Mouse (Mus musculus): ENCODE measurements at regions not wholly inside any gene's neighbourhood (a gene's known extent, or its start where the extent isn't known, plus 50 kb on each side); places are given as distances from the start of the nearest gene placed in this dataset.

GRCm38 (mm10) chr6:99953980-99954776 is 228.0 kb upstream of the Prok2 start:
- Histone ChIP-seq H3K4me1 (ENCODE audit: control insufficient read depth, insufficient read depth, low read length) (no peaks in the 10 kb centered on the region), H3K27me3 (ENCODE audit: control insufficient read depth, insufficient read depth, low read length) (no peaks in the 10 kb centered on the region), H3K4me3 (no peak overlapping the region), H3K9ac (ENCODE audit: low read depth, low read length) (no peak overlapping the region), H3K79me2 (replicated peaks; ENCODE audit: control insufficient read depth, insufficient read depth, low read length) (no peaks in the 10 kb centered on the region), H3K27ac (no peak overlapping the region), H3K36me3 (ENCODE audit: control insufficient read depth, insufficient read depth, low read length) (no peaks in the 10 kb centered on the region)
- no peak for TF ChIP-seq CTCF (IDR thresholded peaks at IDR 0.05)
- TF ChIP-seq POLR2A (IDR thresholded peaks at IDR 0.05; ENCODE audit: insufficient read depth, low read depth, low read length): no peak
- no peak for TF ChIP-seq EP300 (IDR thresholded peaks at IDR 0.05; ENCODE audit: insufficient read depth, low read depth, low read length)
- no peak for DNase-seq
- intact Hi-C loops (cut with DNase I): no loop called here
- WGBS: 38% methylated on average over 11 of the region's 11 CpGs

DNA sequence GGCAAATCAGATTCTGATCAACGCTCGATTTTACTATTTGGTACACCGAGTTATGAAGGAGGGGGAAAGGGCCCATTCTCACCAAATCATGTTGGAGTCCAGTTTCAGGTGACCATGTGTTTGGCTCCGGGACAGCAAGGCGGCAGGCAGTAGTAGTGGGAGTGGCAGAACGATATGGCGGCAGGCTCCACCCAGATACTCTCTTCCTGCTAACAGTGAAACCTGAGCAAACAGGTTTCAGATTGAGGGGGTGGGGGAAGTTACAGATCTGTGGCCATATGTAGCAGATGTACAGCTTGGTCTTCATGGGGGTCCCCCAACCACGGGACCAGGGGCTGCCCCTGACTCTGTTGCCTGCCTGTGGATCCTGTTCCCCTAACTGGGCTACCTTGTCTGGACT is 224.6 kb upstream of the Prok2 start:
- WGBS: 88% methylated on average over 8 of the region's 8 CpGs

DNA sequence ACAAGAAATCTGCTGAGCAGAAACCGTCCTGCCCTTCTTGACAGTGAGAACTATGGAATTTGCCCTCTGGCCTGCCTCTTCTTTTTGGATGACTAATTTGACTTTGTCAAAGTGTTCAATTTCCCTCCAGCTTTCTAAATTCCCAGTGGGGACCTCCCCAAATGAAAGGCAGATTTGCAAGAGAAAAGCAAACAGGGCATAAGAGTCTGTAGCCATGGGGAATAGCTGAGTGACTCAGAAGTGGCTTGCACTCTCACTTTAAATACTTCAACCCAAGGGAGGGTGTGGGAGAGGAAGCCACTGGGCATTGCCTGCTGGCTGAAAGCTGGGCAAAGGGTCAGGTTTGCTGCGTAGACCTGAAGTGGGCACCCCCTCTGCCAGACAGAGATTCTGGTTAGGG is 220.7 kb upstream of the Prok2 start:
- H3K36me3 ChIP-seq (ENCODE audit: control insufficient read depth, insufficient read depth, low read length): no peaks in the 10 kb centered on the region
- TF ChIP-seq POLR2A (IDR thresholded peaks at IDR 0.05; ENCODE audit: insufficient read depth, low read depth, low read length): no peak
- TF ChIP-seq EP300 (IDR thresholded peaks at IDR 0.05; ENCODE audit: insufficient read depth, low read depth, low read length): no peak
- no peak for TF ChIP-seq CTCF (IDR thresholded peaks at IDR 0.05)
- no peaks in the 10 kb centered on the region for H3K4me1 ChIP-seq (ENCODE audit: control insufficient read depth, insufficient read depth, low read length)
- no peak overlapping the region for H3K4me3 ChIP-seq
- intact Hi-C loops (cut with DNase I): no loop called here
- whole genome bisulfite sequencing: 73% methylated on average over 2 of the region's 2 CpGs
- no peaks in the 10 kb centered on the region for H3K79me2 ChIP-seq (replicated peaks; ENCODE audit: control insufficient read depth, insufficient read depth, low read length)
- DNase-seq: no peak
- H3K9ac ChIP-seq (ENCODE audit: low read depth, low read length): no peak overlapping the region
- no peaks in the 10 kb centered on the region for H3K27me3 ChIP-seq (ENCODE audit: control insufficient read depth, insufficient read depth, low read length)
- no peak overlapping the region for H3K27ac ChIP-seq

More for the DNA sequence above, 224.6 kb upstream of the Prok2 start:
- Histone ChIP-seq H3K4me1 (ENCODE audit: control insufficient read depth, insufficient read depth, low read length) (no peaks in the 10 kb centered on the region), H3K27me3 (ENCODE audit: control insufficient read depth, insufficient read depth, low read length) (no peaks in the 10 kb centered on the region), H3K9ac (ENCODE audit: low read depth, low read length) (no peak overlapping the region), H3K79me2 (replicated peaks; ENCODE audit: control insufficient read depth, insufficient read depth, low read length) (no peaks in the 10 kb centered on the region), H3K27ac (no peak overlapping the region), H3K4me3 (no peak overlapping the region), H3K36me3 (ENCODE audit: control insufficient read depth, insufficient read depth, low read length) (no peaks in the 10 kb centered on the region)
- no peak for DNase-seq
- intact Hi-C loops (cut with DNase I): no loop called here
- TF ChIP-seq CTCF (IDR thresholded peaks at IDR 0.05): no peak
- no peak for TF ChIP-seq POLR2A (IDR thresholded peaks at IDR 0.05; ENCODE audit: insufficient read depth, low read depth, low read length)

- no peaks in the 10 kb centered on the region for H3K27me3 ChIP-seq (ENCODE audit: control insufficient read depth, insufficient read depth, low read length)
- WGBS: 84% methylated on average over 3 of the region's 3 CpGs
- no peak overlapping the region for H3K27ac ChIP-seq
- H3K9ac ChIP-seq (ENCODE audit: low read depth, low read length): no peak overlapping the region
- intact Hi-C loops (cut with DNase I): no loop called here
- no peak overlapping the region for H3K4me3 ChIP-seq
- H3K4me1 ChIP-seq (ENCODE audit: control insufficient read depth, insufficient read depth, low read length): no peaks in the 10 kb centered on the region
- H3K79me2 ChIP-seq (replicated peaks; ENCODE audit: control insufficient read depth, insufficient read depth, low read length): no peaks in the 10 kb centered on the region
- H3K36me3 ChIP-seq (ENCODE audit: control insufficient read depth, insufficient read depth, low read length): no peaks in the 10 kb centered on the region
- TF ChIP-seq EP300 (IDR thresholded peaks at IDR 0.05; ENCODE audit: insufficient read depth, low read depth, low read length) (no peak), POLR2A (IDR thresholded peaks at IDR 0.05; ENCODE audit: insufficient read depth, low read depth, low read length) (no peak), CTCF (IDR thresholded peaks at IDR 0.05) (no peak)
- no peak for DNase-seq
These were observed 220.3 kb upstream of the Prok2 start for GRCm38 (mm10) chr6:99946481-99946880.

GRCm38 (mm10) chr6:99945691-99946090 is 219.5 kb upstream of the Prok2 start:
- intact Hi-C loops (cut with DNase I): no loop called here
- WGBS: 91% methylated on average over 2 of the region's 2 CpGs
- Histone ChIP-seq H3K4me1 (ENCODE audit: control insufficient read depth, insufficient read depth, low read length) (no peaks in the 10 kb centered on the region), H3K36me3 (ENCODE audit: control insufficient read depth, insufficient read depth, low read length) (no peaks in the 10 kb centered on the region), H3K27ac (no peak overlapping the region), H3K4me3 (no peak overlapping the region), H3K79me2 (replicated peaks; ENCODE audit: control insufficient read depth, insufficient read depth, low read length) (no peaks in the 10 kb centered on the region), H3K9ac (ENCODE audit: low read depth, low read length) (no peak overlapping the region), H3K27me3 (ENCODE audit: control insufficient read depth, insufficient read depth, low read length) (no peaks in the 10 kb centered on the region)
- no peak for TF ChIP-seq EP300 (IDR thresholded peaks at IDR 0.05; ENCODE audit: insufficient read depth, low read depth, low read length)
- TF ChIP-seq CTCF (IDR thresholded peaks at IDR 0.05): no peak
- DNase-seq: no peak

DNA sequence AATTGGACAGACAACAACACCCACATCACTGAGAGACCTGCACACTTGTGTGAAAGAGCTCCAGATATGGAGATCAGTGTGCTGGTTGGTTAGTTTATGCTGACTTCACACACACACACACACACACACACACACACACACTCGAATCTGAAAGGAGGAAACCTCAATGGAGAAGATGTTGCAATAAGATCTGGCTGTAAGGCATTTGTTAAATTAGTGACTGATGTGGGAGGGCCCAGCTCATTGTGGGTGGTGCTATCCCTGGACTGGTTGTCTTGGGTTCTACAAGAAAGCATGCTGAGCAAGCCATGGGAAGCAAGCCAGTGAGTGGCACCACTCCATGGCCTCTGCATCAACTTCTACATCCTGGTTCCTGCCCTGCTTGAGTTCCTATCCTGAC is 216.8 kb upstream of the Prok2 start:
- Histone ChIP-seq H3K79me2 (replicated peaks; ENCODE audit: control insufficient read depth, insufficient read depth, low read length) (no peaks in the 10 kb centered on the region), H3K4me1 (ENCODE audit: control insufficient read depth, insufficient read depth, low read length) (no peaks in the 10 kb centered on the region; the same call in 1 of the 2 replicates), H3K9ac (ENCODE audit: low read depth, low read length) (no peak overlapping the region), H3K4me3 (no peak overlapping the region), H3K27ac (no peak overlapping the region), H3K27me3 (ENCODE audit: control insufficient read depth, insufficient read depth, low read length) (no peaks in the 10 kb centered on the region; the same call in 1 of the 2 replicates), H3K36me3 (ENCODE audit: control insufficient read depth, insufficient read depth, low read length) (no peaks in the 10 kb centered on the region)
- intact Hi-C loops (cut with DNase I): no loop called here
- TF ChIP-seq CTCF (IDR thresholded peaks at IDR 0.05) (no peak), EP300 (IDR thresholded peaks at IDR 0.05; ENCODE audit: insufficient read depth, low read depth, low read length) (no peak), POLR2A (IDR thresholded peaks at IDR 0.05; ENCODE audit: insufficient read depth, low read depth, low read length) (no peak)
- DNase-seq: no peak
- WGBS: 70% methylated on average over 1 of the region's 1 CpGs
